8 mouse cellular contexts compared by ENCODE assay signal in the genomic region with DNA sequence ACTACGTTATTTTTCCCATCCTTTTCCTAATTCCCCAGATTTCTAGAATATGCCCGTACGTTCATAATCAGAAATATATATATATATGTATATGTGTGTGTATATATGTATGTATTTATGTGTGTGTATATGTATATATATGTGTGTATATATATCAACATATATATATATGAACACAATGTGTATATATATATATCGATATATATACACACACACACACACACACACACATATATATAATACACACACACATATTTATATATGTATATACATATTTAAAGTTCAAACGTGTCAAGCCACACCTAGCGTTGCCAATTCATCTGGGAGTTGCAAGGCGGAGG. TPM values are rescaled to one million over a fixed set of nuclear protein-coding genes. Genes with fewer than 3 reads are reported as not detected.
DNase-seq lines count a peak whose midpoint lies in the region; ATAC-seq and TF ChIP-seq lines count a peak whose summit lies in the region.

No protein-coding gene starts in this region.

- intact Hi-C loops in gastrocnemius, postnatal 36 days (cut with DNase I): loop anchor here (2.0 kb wide), 1 partner anchor 16 kb away; a partner anchor contains a TSS

- DNase-seq in layer of hippocampus, adult 2 months (ENCODE audit: low spot score in 2 of 2): no peak
- DNase-seq in layer of hippocampus, adult 8-10 months (ENCODE audit: low spot score in 2 of 2): no peak
- no peak for DNase-seq in B cell, adult 2 months
- no peak for DNase-seq in MN1 (ENCODE audit: low spot score)
- no peak for DNase-seq in gastrocnemius, postnatal 36 days

- no peaks in the 10 kb centered on the region for H3K4me1 ChIP-seq in embryonic facial prominence, embryonic 12.5 days
- H3K4me1 ChIP-seq in intestine, embryonic 15.5 days (replicated peaks): no peaks in the 10 kb centered on the region
- no peaks in the 10 kb centered on the region for H3K4me1 ChIP-seq in neural tube, embryonic 12.5 days

- H3K27ac ChIP-seq in layer of hippocampus, adult 2 months: peak overlapping the region; percentile 95
- peak overlapping the region; percentile 75 for H3K27ac ChIP-seq in embryonic facial prominence, embryonic 12.5 days
- peak overlapping the region; percentile 92 for H3K27ac ChIP-seq in intestine, embryonic 15.5 days
- 0 out of 2 replicates have a peak overlapping the region, but pooled peaks have one; percentile 2 for H3K27ac ChIP-seq in neural tube, embryonic 12.5 days

- no peak for TF ChIP-seq CTCF in layer of hippocampus, adult 2 months (conservative IDR thresholded peaks at IDR 0.05)

- H3K4me3 ChIP-seq in layer of hippocampus, adult 2 months: peak overlapping the region; percentile 72
- peak overlapping the region; percentile 52 for H3K4me3 ChIP-seq in embryonic facial prominence, embryonic 12.5 days
- H3K4me3 ChIP-seq in intestine, embryonic 15.5 days (replicated peaks): peak overlapping the region; percentile 52
- H3K4me3 ChIP-seq in neural tube, embryonic 12.5 days: peak overlapping the region; percentile 40

- 41% methylated on average over 7 of the region's 7 CpGs for WGBS in embryonic facial prominence, embryonic 12.5 days
- 29% methylated on average over 7 of the region's 7 CpGs for WGBS in intestine, embryonic 15.5 days
- 50% methylated on average over 7 of the region's 7 CpGs for WGBS in neural tube, embryonic 12.5 days

- H3K9ac ChIP-seq in embryonic facial prominence, embryonic 12.5 days: peak overlapping the region; percentile 48; the same call in 1 of the 2 replicates
- H3K9ac ChIP-seq in intestine, embryonic 15.5 days: peak overlapping the region; percentile 60
- H3K9ac ChIP-seq in neural tube, embryonic 12.5 days: peak overlapping the region; percentile 41

- H3K9me3 ChIP-seq in embryonic facial prominence, embryonic 12.5 days: no peaks in the 10 kb centered on the region
- no peaks in the 10 kb centered on the region for H3K9me3 ChIP-seq in intestine, embryonic 15.5 days
- no peaks in the 10 kb centered on the region for H3K9me3 ChIP-seq in neural tube, embryonic 12.5 days

- ATAC-seq in embryonic facial prominence, embryonic 12.5 days (ENCODE audit: insufficient number of reproducible peaks, insufficient read depth, low FRiP score, low TSS enrichment): 0 out of 2 replicates have a peak, but pooled peaks have one; percentile 29
- no peak for ATAC-seq in intestine, embryonic 15.5 days
- ATAC-seq in neural tube, embryonic 12.5 days (ENCODE audit: low FRiP score, low read depth): no peak

- H3K4me2 ChIP-seq in embryonic facial prominence, embryonic 12.5 days (replicated peaks): peak overlapping the region; percentile 56
- peak overlapping the region; percentile 60 for H3K4me2 ChIP-seq in intestine, embryonic 15.5 days (replicated peaks)
- H3K4me2 ChIP-seq in neural tube, embryonic 12.5 days (replicated peaks): peak overlapping the region; percentile 52

- H3K36me3 ChIP-seq in embryonic facial prominence, embryonic 12.5 days: no peaks in the 10 kb centered on the region
- no peaks in the 10 kb centered on the region for H3K36me3 ChIP-seq in intestine, embryonic 15.5 days
- no peaks in the 10 kb centered on the region for H3K36me3 ChIP-seq in neural tube, embryonic 12.5 days

- no peaks in the 10 kb centered on the region for H3K27me3 ChIP-seq in embryonic facial prominence, embryonic 12.5 days
- no peaks in the 10 kb centered on the region for H3K27me3 ChIP-seq in intestine, embryonic 15.5 days (replicated peaks)
- H3K27me3 ChIP-seq in neural tube, embryonic 12.5 days (replicated peaks): no peaks in the 10 kb centered on the region

RNA-seq across cellular contexts. Expression of a gene that starts 16.7 kb away (rescaled TPM):
- 100 to 1,000 TPM; 349 to 374 TPM for total RNA-seq in layer of hippocampus, adult 2 months (2021)
- 100 to 1,000 TPM; 340 to 373 (median 364) TPM for total RNA-seq in layer of hippocampus, adult 8-10 months (2022)
- polyA plus RNA-seq in embryonic facial prominence, embryonic 12.5 days (2016; fragmentation: Nextera tagmentation; extraction: Ambion mirVana): 121 and 126 TPM in 2 replicates
- 105 and 116 TPM in 2 replicates for polyA plus RNA-seq in intestine, embryonic 15.5 days (2015; fragmentation: Nextera tagmentation; extraction: Ambion mirVana)
- 196 and 227 TPM in 2 replicates for polyA plus RNA-seq in neural tube, embryonic 12.5 days (2016; fragmentation: Nextera tagmentation; extraction: Ambion mirVana)
- 10 to 100 TPM; 53.8 to 59.7 TPM for total RNA-seq in gastrocnemius, postnatal 36 days (2021)

RNA-seq across cellular contexts. Expression of a gene that starts 17.6 kb away (rescaled TPM):
- 10 to 100 TPM; 64.8 to 67.1 TPM for total RNA-seq in layer of hippocampus, adult 2 months (2021)
- 10 to 100 TPM; 65.1 to 69.0 (median 66.7) TPM for total RNA-seq in layer of hippocampus, adult 8-10 months (2022)
- 64.3 and 67.4 TPM in 2 replicates for polyA plus RNA-seq in embryonic facial prominence, embryonic 12.5 days (2016; fragmentation: Nextera tagmentation; extraction: Ambion mirVana)
- polyA plus RNA-seq in intestine, embryonic 15.5 days (2015; fragmentation: Nextera tagmentation; extraction: Ambion mirVana): 87.7 and 87.9 TPM in 2 replicates
- 68.5 and 69.9 TPM in 2 replicates for polyA plus RNA-seq in neural tube, embryonic 12.5 days (2016; fragmentation: Nextera tagmentation; extraction: Ambion mirVana)
- total RNA-seq in gastrocnemius, postnatal 36 days (2021): 10 to 100 TPM; 54.6 to 60.6 TPM

RNA-seq across cellular contexts. Expression of a gene that starts 53.6 kb away (rescaled TPM):
- total RNA-seq in layer of hippocampus, adult 2 months (2021): 1 to 10 TPM; 7.8 to 9.4 TPM
- total RNA-seq in layer of hippocampus, adult 8-10 months (2022): 1 to 10 TPM; 7.9 to 9.9 (median 9.2) TPM
- 14.9 and 15.7 TPM in 2 replicates for polyA plus RNA-seq in embryonic facial prominence, embryonic 12.5 days (2016; fragmentation: Nextera tagmentation; extraction: Ambion mirVana)
- 40.8 and 49.3 TPM in 2 replicates for polyA plus RNA-seq in intestine, embryonic 15.5 days (2015; fragmentation: Nextera tagmentation; extraction: Ambion mirVana)
- polyA plus RNA-seq in neural tube, embryonic 12.5 days (2016; fragmentation: Nextera tagmentation; extraction: Ambion mirVana): 16.3 and 17.5 TPM in 2 replicates
- total RNA-seq in gastrocnemius, postnatal 36 days (2021): 10 to 100 TPM in 1 of 2 experiments, 1 to 10 TPM in 1; 9.1 to 10.4 TPM

Comparison
In these comparisons a context has a peak if more than half of its experiments do, and no peak if none do; other contexts are left out.
1. H3K27ac ChIP-seq: peak in every context shown above with its lines; median percentile 95 in layer of hippocampus, adult 2 months; 92 in intestine, embryonic 15.5 days; 75 in embryonic facial prominence, embryonic 12.5 days; 2 in neural tube, embryonic 12.5 days.
2. RNA of a gene that starts 16.7 kb away (total RNA-seq): 349 to 374 TPM in layer of hippocampus, adult 2 months and 340 to 373 TPM in layer of hippocampus, adult 8-10 months; 53.8 to 59.7 TPM in gastrocnemius, postnatal 36 days; every median in the first group is over 4 times any median in the second.
3. Peak in every context shown above with its lines, with median percentiles within 50 percentile points of each other: H3K4me3 ChIP-seq, H3K4me2 ChIP-seq and H3K9ac ChIP-seq.